Mouse (Mus musculus): ENCODE measurements around the gene Mrpl49. TPM values are rescaled to one million over a fixed set of nuclear protein-coding genes. Genes with fewer than 3 reads are reported as not detected.

Mrpl49 gene
- polyA plus RNA-seq (2014; fragmentation: Nextera tagmentation; extraction: Ambion mirVana) = 64.5 and 69.4 TPM in 2 replicates

GRCm38 (mm10) chr19:6057313-6058096, at the start of gene Mrpl49, which contains the start of gene Fau:
Gene Mrpl49, minus strand, starts transcription at chr19:6057785.
Gene Fau, plus strand, starts transcription at chr19:6057844.
- ATAC-seq (ENCODE audit: insufficient number of reproducible peaks, insufficient read depth, low FRiP score, low read depth) = peak; percentile 89
- Histone ChIP-seq H3K4me1 (ENCODE audit: control insufficient read depth in 2 of 2, insufficient read depth in 2 of 2, low read length in 2 of 2) (peaks cover 8 to 29% of the 10 kb centered on the region in 2 experiments), H3K36me3 (ENCODE audit: control insufficient read depth, insufficient read depth, low read length) (peaks cover 53% of the 10 kb centered on the region)

GRCm38 (mm10) chr19:6105586-6105985, 48.0 kb upstream of the Mrpl49 start, which contains the start of gene Naaladl1:
Gene Naaladl1, plus strand, starts transcription at chr19:6105782.
- 87% methylated on average over 7 of the region's 7 CpGs for WGBS
- Histone ChIP-seq H3K9me3 (ENCODE audit: control insufficient read depth, low read length) (no peaks in the 10 kb centered on the region), H3K36me3 (ENCODE audit: control insufficient read depth, insufficient read depth, low read length) (no peaks in the 10 kb centered on the region), H3K4me3 (ENCODE audit: control insufficient read depth in 1 of 2, insufficient read depth in 1 of 2, low read depth in 1 of 2, low read length in 2 of 2) (no peak within 1 kb of the TSS), H3K4me1 (ENCODE audit: control insufficient read depth in 2 of 2, insufficient read depth in 2 of 2, low read length in 2 of 2) (no peaks in the 10 kb centered on the region), H3K27ac (replicated peaks in 1 of 2; ENCODE audit: control insufficient read depth in 1 of 2, insufficient read depth in 1 of 2, low read depth in 2 of 2, low read length in 2 of 2) (no peak within 1 kb of the TSS), H3K9ac (ENCODE audit: low read length) (no peak within 1 kb of the TSS), H3K27me3 (ENCODE audit: control insufficient read depth, insufficient read depth, low read length) (no peaks in the 10 kb centered on the region), H3K4me2 (ENCODE audit: low read length) (no peak within 1 kb of the TSS)
- no peak for ATAC-seq (ENCODE audit: insufficient number of reproducible peaks, insufficient read depth, low FRiP score, low read depth)

More at GRCm38 (mm10) chr19:6057313-6058096, at the start of gene Mrpl49, which contains the start of gene Fau:
- Histone ChIP-seq H3K9ac (ENCODE audit: low read length) (peak within 1 kb of the TSS; percentile 94), H3K27ac (replicated peaks in 1 of 2; ENCODE audit: control insufficient read depth in 1 of 2, insufficient read depth in 1 of 2, low read depth in 2 of 2, low read length in 2 of 2) (peak within 1 kb of the TSS; percentile 61 to 82), H3K27me3 (ENCODE audit: control insufficient read depth, insufficient read depth, low read length) (no peaks in the 10 kb centered on the region), H3K4me3 (ENCODE audit: control insufficient read depth in 1 of 2, insufficient read depth in 1 of 2, low read depth in 1 of 2, low read length in 2 of 2) (peak within 1 kb of the TSS; percentile 88 to 91), H3K9me3 (ENCODE audit: control insufficient read depth, low read length) (no peaks in the 10 kb centered on the region), H3K4me2 (ENCODE audit: low read length) (peak within 1 kb of the TSS; percentile 87)
- WGBS = under 1% methylated on average over 62 of the region's 63 CpGs

DNA sequence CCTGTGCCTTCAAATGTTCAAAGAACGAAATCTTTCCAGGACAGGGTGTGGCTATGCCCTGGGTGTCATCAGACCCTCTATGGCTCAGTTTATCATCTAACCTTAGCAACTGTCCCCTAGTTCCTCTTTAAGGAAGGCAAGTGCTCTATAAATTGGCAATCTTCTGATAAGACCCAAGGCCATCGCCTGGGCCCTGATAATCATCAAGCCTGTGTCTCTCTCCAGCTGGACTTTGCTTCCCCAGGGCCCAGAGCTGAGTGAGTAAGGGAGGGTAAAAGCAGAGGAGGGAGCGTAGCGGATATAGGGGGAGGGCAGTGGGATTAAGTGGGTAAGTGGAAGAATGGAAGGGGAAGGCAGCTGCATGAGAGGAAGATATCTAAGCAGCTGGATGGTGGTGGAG, 46.9 kb upstream of the Mrpl49 start:
- ATAC-seq (ENCODE audit: insufficient number of reproducible peaks, insufficient read depth, low FRiP score, low read depth) = no peak
- Histone ChIP-seq H3K4me2 (ENCODE audit: low read length) (no peak overlapping the region), H3K9me3 (ENCODE audit: control insufficient read depth, low read length) (no peaks in the 10 kb centered on the region), H3K36me3 (ENCODE audit: control insufficient read depth, insufficient read depth, low read length) (no peaks in the 10 kb centered on the region), H3K27me3 (ENCODE audit: control insufficient read depth, insufficient read depth, low read length) (no peaks in the 10 kb centered on the region), H3K4me1 (ENCODE audit: control insufficient read depth in 2 of 2, insufficient read depth in 2 of 2, low read length in 2 of 2) (no peaks in the 10 kb centered on the region), H3K27ac (replicated peaks in 1 of 2; ENCODE audit: control insufficient read depth in 1 of 2, insufficient read depth in 1 of 2, low read depth in 2 of 2, low read length in 2 of 2) (no peak overlapping the region), H3K4me3 (ENCODE audit: control insufficient read depth in 1 of 2, insufficient read depth in 1 of 2, low read depth in 1 of 2, low read length in 2 of 2) (no peak overlapping the region), H3K9ac (ENCODE audit: low read length) (no peak overlapping the region)
- 60% methylated on average over 4 of the region's 4 CpGs for WGBS

DNA sequence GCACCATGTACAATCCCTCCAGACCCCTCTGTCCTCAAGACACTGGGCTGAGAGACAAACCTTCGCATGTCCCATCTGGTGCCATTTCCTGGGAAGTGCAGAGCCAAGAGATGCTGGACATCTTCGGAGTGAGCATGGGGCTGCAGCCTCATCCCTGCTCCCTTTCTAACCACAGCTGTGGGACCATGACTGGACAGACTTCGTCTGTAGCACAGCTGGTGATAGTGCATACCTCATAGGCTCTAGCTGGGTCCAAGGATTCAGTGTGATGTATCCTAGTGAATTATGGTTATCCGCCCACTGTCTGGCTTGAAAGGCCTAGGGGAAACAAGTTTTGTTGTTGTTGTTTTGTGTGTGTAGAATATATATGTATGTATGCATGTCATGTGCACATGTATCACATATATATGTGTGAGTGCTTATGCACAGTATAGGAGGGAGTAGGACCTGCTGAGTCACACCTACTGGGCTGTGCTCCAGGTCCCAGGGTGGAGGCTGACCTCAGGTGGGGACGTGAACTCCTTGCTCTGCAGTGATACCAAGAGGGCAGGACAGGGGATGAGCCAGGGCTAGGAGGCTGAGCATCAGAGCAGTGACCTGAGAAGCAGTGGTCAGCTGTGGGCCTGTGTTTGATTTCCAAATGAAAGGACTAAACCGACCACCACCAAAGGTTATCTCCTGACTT, 44.7 kb upstream of the Mrpl49 start:
- Histone ChIP-seq H3K4me2 (ENCODE audit: low read length) (no peak overlapping the region), H3K27ac (replicated peaks in 1 of 2; ENCODE audit: control insufficient read depth in 1 of 2, insufficient read depth in 1 of 2, low read depth in 2 of 2, low read length in 2 of 2) (no peak overlapping the region), H3K4me3 (ENCODE audit: control insufficient read depth in 1 of 2, insufficient read depth in 1 of 2, low read depth in 1 of 2, low read length in 2 of 2) (no peak overlapping the region), H3K36me3 (ENCODE audit: control insufficient read depth, insufficient read depth, low read length) (peaks cover 5% of the 10 kb centered on the region; the same call in 1 of the 2 replicates), H3K9ac (ENCODE audit: low read length) (no peak overlapping the region), H3K4me1 (ENCODE audit: control insufficient read depth in 2 of 2, insufficient read depth in 2 of 2, low read length in 2 of 2) (no peaks in the 10 kb centered on the region), H3K27me3 (ENCODE audit: control insufficient read depth, insufficient read depth, low read length) (no peaks in the 10 kb centered on the region), H3K9me3 (ENCODE audit: control insufficient read depth, low read length) (no peaks in the 10 kb centered on the region)
- 71% methylated on average over 6 of the region's 6 CpGs for WGBS
- ATAC-seq (ENCODE audit: insufficient number of reproducible peaks, insufficient read depth, low FRiP score, low read depth) = no peak

DNA sequence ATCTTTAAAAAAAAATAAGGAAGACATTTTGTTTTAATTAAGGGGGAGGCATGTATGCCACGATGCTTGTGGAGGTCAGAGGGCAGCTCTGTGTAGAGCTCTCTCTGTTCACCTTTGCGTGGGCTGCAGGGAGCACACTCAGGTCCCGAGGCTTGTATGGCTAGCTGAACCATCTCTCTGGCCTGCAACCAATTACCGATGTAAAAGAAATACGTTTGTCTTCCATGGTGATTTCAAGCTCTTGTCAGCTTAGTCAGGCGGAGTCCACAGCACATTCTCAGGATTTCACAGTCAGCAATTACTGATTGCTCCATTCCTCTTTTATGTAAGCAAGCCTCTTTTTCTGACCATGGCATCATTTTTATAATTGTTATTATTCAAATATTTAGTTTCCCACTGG, 43.6 kb upstream of the Mrpl49 start:
- H3K4me1 ChIP-seq (ENCODE audit: control insufficient read depth in 2 of 2, insufficient read depth in 2 of 2, low read length in 2 of 2) = no peaks in the 10 kb centered on the region
- no peak overlapping the region for H3K4me2 ChIP-seq (ENCODE audit: low read length)
- H3K27me3 ChIP-seq (ENCODE audit: control insufficient read depth, insufficient read depth, low read length) = no peaks in the 10 kb centered on the region
- 75% methylated on average over 6 of the region's 6 CpGs for WGBS
- peaks cover 5% of the 10 kb centered on the region; the same call in 1 of the 2 replicates for H3K36me3 ChIP-seq (ENCODE audit: control insufficient read depth, insufficient read depth, low read length)
- H3K4me3 ChIP-seq (ENCODE audit: control insufficient read depth in 1 of 2, insufficient read depth in 1 of 2, low read depth in 1 of 2, low read length in 2 of 2) = no peak overlapping the region
- no peaks in the 10 kb centered on the region for H3K9me3 ChIP-seq (ENCODE audit: control insufficient read depth, low read length)
- ATAC-seq (ENCODE audit: insufficient number of reproducible peaks, insufficient read depth, low FRiP score, low read depth) = no peak
- H3K9ac ChIP-seq (ENCODE audit: low read length) = no peak overlapping the region
- H3K27ac ChIP-seq (replicated peaks in 1 of 2; ENCODE audit: control insufficient read depth in 1 of 2, insufficient read depth in 1 of 2, low read depth in 2 of 2, low read length in 2 of 2) = no peak overlapping the region

GRCm38 (mm10) chr19:6097847-6098246, 40.3 kb upstream of the Mrpl49 start:
- Histone ChIP-seq H3K27ac (replicated peaks in 1 of 2; ENCODE audit: control insufficient read depth in 1 of 2, insufficient read depth in 1 of 2, low read depth in 2 of 2, low read length in 2 of 2) (no peak overlapping the region), H3K9me3 (ENCODE audit: control insufficient read depth, low read length) (no peaks in the 10 kb centered on the region), H3K4me2 (ENCODE audit: low read length) (no peak overlapping the region), H3K4me1 (ENCODE audit: control insufficient read depth in 2 of 2, insufficient read depth in 2 of 2, low read length in 2 of 2) (no peaks in the 10 kb centered on the region), H3K4me3 (ENCODE audit: control insufficient read depth in 1 of 2, insufficient read depth in 1 of 2, low read depth in 1 of 2, low read length in 2 of 2) (no peak overlapping the region), H3K9ac (ENCODE audit: low read length) (no peak overlapping the region), H3K36me3 (ENCODE audit: control insufficient read depth, insufficient read depth, low read length) (peaks cover 31% of the 10 kb centered on the region), H3K27me3 (ENCODE audit: control insufficient read depth, insufficient read depth, low read length) (no peaks in the 10 kb centered on the region)
- 84% methylated on average over 3 of the region's 3 CpGs for WGBS
- ATAC-seq (ENCODE audit: insufficient number of reproducible peaks, insufficient read depth, low FRiP score, low read depth) = no peak

DNA sequence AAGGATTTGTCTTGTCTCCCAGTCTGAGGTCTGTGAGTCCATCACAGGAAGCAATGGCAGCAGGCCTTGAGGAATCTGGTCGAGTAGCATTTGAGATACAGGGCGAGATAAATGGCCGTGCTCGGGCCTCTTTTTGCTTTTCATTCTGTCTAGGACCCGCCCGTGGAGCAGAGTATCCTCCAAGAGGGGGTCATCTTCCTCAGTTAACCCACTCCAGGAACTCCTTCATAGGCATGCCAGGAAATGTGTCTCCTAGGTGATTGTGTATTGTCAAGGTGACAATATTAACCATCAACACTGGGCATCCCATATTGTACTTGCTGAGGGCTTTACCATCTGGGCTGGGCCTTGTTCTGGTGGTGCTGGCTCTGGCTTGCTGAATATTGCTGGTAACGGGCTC, 36.5 kb upstream of the Mrpl49 start, which contains the start of gene AC131692.1:
TSS of gene AC131692.1 (plus strand) at position 301 of the 400 bp plus-strand sequence.
- ATAC-seq (ENCODE audit: insufficient number of reproducible peaks, insufficient read depth, low FRiP score, low read depth) = no peak
- H3K4me3 ChIP-seq (ENCODE audit: control insufficient read depth in 1 of 2, insufficient read depth in 1 of 2, low read depth in 1 of 2, low read length in 2 of 2) = no peak within 1 kb of the TSS
- H3K4me2 ChIP-seq (ENCODE audit: low read length) = no peak within 1 kb of the TSS
- 85% methylated on average over 7 of the region's 7 CpGs for WGBS
- H3K27me3 ChIP-seq (ENCODE audit: control insufficient read depth, insufficient read depth, low read length) = no peaks in the 10 kb centered on the region
- peaks cover 65% of the 10 kb centered on the region for H3K36me3 ChIP-seq (ENCODE audit: control insufficient read depth, insufficient read depth, low read length)
- no peak within 1 kb of the TSS for H3K27ac ChIP-seq (replicated peaks in 1 of 2; ENCODE audit: control insufficient read depth in 1 of 2, insufficient read depth in 1 of 2, low read depth in 2 of 2, low read length in 2 of 2)
- no peaks in the 10 kb centered on the region for H3K4me1 ChIP-seq (ENCODE audit: control insufficient read depth in 2 of 2, insufficient read depth in 2 of 2, low read length in 2 of 2)
- H3K9me3 ChIP-seq (ENCODE audit: control insufficient read depth, low read length) = no peaks in the 10 kb centered on the region
- H3K9ac ChIP-seq (ENCODE audit: low read length) = no peak within 1 kb of the TSS
